Mouse (Mus musculus) neural tube, embryonic 14.5 days (tissue): ENCODE measurements around the gene Gins2. TPM values are rescaled to one million over a fixed set of nuclear protein-coding genes. Genes with fewer than 3 reads are reported as not detected.

Source experiments
- ATAC-seq: fragments of 200-750 bp; cut with Nextera tagmentation; 2 replicates; pipeline ENCODE4 v1.8.0; 2017; ENCODE audit warnings: low read depth, mild to moderate bottlenecking, moderate TSS enrichment, moderate library complexity
- H3K27ac ChIP-seq: fragments of 300-500 bp; sonication (generic); 2 replicates; pipeline ENCODE4 v1.5.1; 2014; ENCODE audit warnings: low read depth, mild to moderate bottlenecking, control low read depth, low read length, moderate library complexity, mixed read lengths
- H3K27me3 ChIP-seq: fragments of 300-500 bp; sonication (generic); 2 replicates; pipeline ENCODE4 v1.6.1; 2014; ENCODE audit warnings: low read length; ENCODE audit not compliant: control insufficient read depth, insufficient read depth
- H3K36me3 ChIP-seq: fragments of 300-500 bp; sonication (generic); 2 replicates; pipeline ENCODE4 v1.6.1; 2014; ENCODE audit warnings: low read length, mixed read lengths; ENCODE audit not compliant: control insufficient read depth, insufficient read depth
- H3K4me1 ChIP-seq: fragments of 300-500 bp; sonication (generic); 2 replicates; pipeline ENCODE4 v1.6.1; 2014; ENCODE audit warnings: low read length; ENCODE audit not compliant: control insufficient read depth, insufficient read depth
- H3K4me2 ChIP-seq: fragments of 300-500 bp; sonication (generic); 2 replicates; pipeline ENCODE4 v1.6.1; 2014; ENCODE audit warnings: mild to moderate bottlenecking, low read depth, low read length, control low read depth
- H3K4me3 ChIP-seq: fragments of 300-500 bp; sonication (generic); 2 replicates; pipeline ENCODE4 v1.5.1; 2014; ENCODE audit warnings: low read depth, low read length, control low read depth, mixed read lengths
- H3K9ac ChIP-seq: fragments of 300-500 bp; sonication (generic); replicated peaks from 2 replicates; pipeline ENCODE4 v1.6.1; 2014; ENCODE audit warnings: low read depth, mild to moderate bottlenecking, control low read depth, low read length, mixed read lengths
- H3K9me3 ChIP-seq: fragments of 300-500 bp; sonication (generic); 2 replicates; pipeline ENCODE4 v1.6.1; 2016; ENCODE audit warnings: low read length; ENCODE audit not compliant: control insufficient read depth
- WGBS: fragments of 180-500 bp; shearing (Covaris S2); extraction: QIAGEN DNeasy Blood & Tissue Kit; methylation state at CpG from one replicate; pipeline ENCODE4 v1.1.7; 2014; 5-methylcytosine and 5-hydroxymethylcytosine counted together
- microRNA-seq: library from miRNA; unstranded; fragments of <30 nt; microRNA quantifications from one replicate; pipeline ENCODE4, GENCODE M21; 2016
- polyA plus RNA-seq: library from polyadenylated mRNA; unstranded; fragments of >200 nt; fragmentation: Nextera tagmentation; extraction: Ambion mirVana; gene quantifications from 2 replicates; pipeline ENCODE4 v1.2.1, GENCODE M21; 2014

Gene Gins2
- polyA plus RNA-seq, 1 experiment from 2014 or later: 10.5 TPM

- H3K4me2 ChIP-seq: peak overlapping the region; percentile 34; the same call in 1 of the 2 replicates
- ATAC-seq: no peak
- no peaks in the 10 kb centered on the region for H3K36me3 ChIP-seq
- H3K4me1 ChIP-seq: peaks cover 76% of the 10 kb centered on the region
- H3K27me3 ChIP-seq: no peaks in the 10 kb centered on the region
- H3K4me3 ChIP-seq: no peak overlapping the region
- no peaks in the 10 kb centered on the region for H3K9me3 ChIP-seq
- peak overlapping the region; percentile 66; the same call in 1 of the 2 replicates for H3K27ac ChIP-seq
- H3K9ac ChIP-seq: peak overlapping the region; percentile 12; the same call in 1 of the 2 replicates
- 20% methylated on average over 3 of the region's 3 CpGs for WGBS
These were observed 55.7 kb downstream of the Gins2 start for GRCm38 (mm10) chr8:120533380-120533779.

DNA sequence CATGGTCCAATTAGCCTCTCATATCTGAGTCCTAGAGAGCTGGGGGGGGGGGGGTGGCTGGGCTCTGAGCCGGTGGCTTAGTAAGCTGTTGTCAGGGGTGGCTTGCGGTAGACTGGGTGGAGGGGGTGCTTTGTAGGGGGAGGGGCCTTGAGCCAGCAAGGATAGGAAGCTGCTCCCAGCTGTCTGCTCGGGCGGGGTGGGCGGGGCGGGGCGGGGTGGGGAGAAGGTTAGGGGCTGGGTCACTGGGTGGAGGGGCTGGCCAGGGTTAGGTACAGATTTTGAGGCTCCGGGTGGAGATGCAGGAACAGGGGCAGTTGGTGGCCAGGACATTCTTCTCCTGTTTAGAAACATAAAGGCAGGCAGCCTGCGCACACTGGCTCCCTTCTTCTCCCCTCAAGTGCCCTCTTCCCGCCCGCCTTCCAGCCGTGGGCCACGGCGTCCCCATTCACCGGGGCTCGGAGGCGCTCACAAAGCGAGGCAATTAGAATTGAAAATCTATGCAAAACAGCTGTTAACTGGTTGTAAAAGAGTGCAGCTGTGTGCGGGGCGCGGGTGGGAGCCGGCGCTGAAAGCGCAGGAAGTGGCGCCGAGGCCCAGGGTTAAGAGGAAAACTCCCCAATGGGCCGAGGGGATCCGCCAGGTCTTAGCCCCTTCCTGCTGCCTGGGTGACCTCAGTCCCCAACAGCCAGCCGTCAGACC lies 56.4 kb downstream of the Gins2 start:
- H3K27ac ChIP-seq: peak overlapping the region; percentile 66
- no peaks in the 10 kb centered on the region for H3K36me3 ChIP-seq
- WGBS: 2% methylated on average over 29 of the region's 29 CpGs
- H3K9ac ChIP-seq: peak overlapping the region; percentile 12; the same call in 1 of the 2 replicates
- no peaks in the 10 kb centered on the region for H3K27me3 ChIP-seq
- no peak overlapping the region for H3K4me3 ChIP-seq
- ATAC-seq: 0 out of 2 replicates have a peak, but pooled peaks have one; percentile 26
- peaks cover 77% of the 10 kb centered on the region for H3K4me1 ChIP-seq
- H3K4me2 ChIP-seq: peak overlapping the region; percentile 34; the same call in 1 of the 2 replicates
- no peaks in the 10 kb centered on the region for H3K9me3 ChIP-seq

DNA sequence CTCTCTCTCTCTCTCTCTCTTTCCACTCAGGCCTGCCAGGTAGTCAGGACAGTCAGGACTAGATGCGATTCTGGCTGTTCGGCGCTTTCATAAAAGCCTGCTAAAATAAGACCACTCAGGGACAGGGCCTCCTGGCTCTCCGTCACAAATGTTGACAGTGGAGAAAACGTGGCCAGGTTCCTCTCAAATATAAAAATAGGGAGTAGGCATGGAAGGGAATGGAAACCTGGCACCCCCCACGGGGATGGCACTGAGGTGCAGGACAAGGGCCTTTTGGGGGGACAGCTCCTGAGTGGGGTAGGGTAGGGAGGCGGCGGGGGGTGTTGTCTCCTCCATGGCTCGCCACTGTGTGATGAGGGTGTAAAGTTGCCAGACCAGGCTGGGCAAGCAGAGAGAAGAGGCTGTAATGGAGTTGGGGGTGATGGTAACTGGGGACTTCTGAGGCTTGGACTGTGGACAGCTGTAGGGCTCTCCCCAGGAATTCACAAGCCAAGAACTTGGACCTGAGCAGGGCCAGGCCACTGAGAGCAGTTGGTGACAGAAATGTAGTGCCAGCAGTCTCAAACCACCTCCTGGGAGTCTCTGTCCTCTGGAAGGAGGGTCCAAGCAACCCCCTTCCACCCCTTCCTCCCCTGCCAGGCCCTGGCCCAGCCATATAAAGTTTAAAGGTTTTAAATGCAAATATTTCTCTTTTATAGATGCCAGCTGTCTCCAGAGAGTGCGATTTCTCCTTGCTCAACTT lies 57.2 kb downstream of the Gins2 start:
- Histone ChIP-seq H3K9ac (no peak overlapping the region; the same call in 1 of the 2 replicates), H3K27me3 (no peaks in the 10 kb centered on the region), H3K4me1 (peaks cover 76% of the 10 kb centered on the region), H3K4me2 (peak overlapping the region; percentile 34; the same call in 1 of the 2 replicates), H3K9me3 (no peaks in the 10 kb centered on the region), H3K36me3 (no peaks in the 10 kb centered on the region), H3K4me3 (no peak overlapping the region), H3K27ac (peak overlapping the region; percentile 4)
- no peak for ATAC-seq
- WGBS: 29% methylated on average over 10 of the region's 10 CpGs

- Histone ChIP-seq H3K9me3 (no peaks in the 10 kb centered on the region), H3K9ac (no peak overlapping the region), H3K27me3 (no peaks in the 10 kb centered on the region), H3K4me2 (no peak overlapping the region), H3K4me3 (no peak overlapping the region), H3K36me3 (no peaks in the 10 kb centered on the region), H3K4me1 (peaks cover 75% of the 10 kb centered on the region), H3K27ac (peak overlapping the region; percentile 4; the same call in 1 of the 2 replicates)
- ATAC-seq: no peak
- WGBS: 45% methylated on average over 16 of the region's 16 CpGs
These were observed 58.0 kb downstream of the Gins2 start for GRCm38 (mm10) chr8:120530954-120531656.

DNA sequence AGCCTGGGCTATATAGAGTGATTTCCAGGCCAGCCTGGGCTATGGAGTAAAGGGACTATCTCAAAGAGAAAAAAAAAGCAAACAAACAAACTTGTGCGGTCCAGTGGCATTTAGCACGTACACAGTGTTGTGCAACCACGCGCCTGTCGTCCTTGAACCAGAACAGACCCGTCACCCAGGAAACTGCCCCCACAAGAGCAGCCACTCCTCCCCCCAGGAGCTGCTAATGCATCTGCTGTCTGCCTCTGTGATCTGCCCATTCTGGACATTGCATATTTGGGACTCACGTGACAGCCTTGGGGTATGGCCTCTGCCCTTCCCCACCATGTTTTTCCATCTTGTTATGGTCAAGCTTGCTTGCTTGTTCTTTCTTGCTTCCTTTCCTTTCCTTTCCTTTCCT lies 59.9 kb downstream of the Gins2 start:
- Histone ChIP-seq H3K36me3 (no peaks in the 10 kb centered on the region), H3K27me3 (no peaks in the 10 kb centered on the region), H3K4me2 (no peak overlapping the region), H3K9me3 (no peaks in the 10 kb centered on the region), H3K9ac (no peak overlapping the region), H3K27ac (no peak overlapping the region), H3K4me3 (no peak overlapping the region), H3K4me1 (peaks cover 65% of the 10 kb centered on the region)
- ATAC-seq: no peak
- WGBS: 43% methylated on average over 7 of the region's 7 CpGs

Small RNA genes lying within 50 kb of the gene (microRNA-seq; reads per million reads assigned to microRNA genes)
- 0.85 reads per million for gene Mir7687

Other genes starting within 250 kb of the Gins2 start
- gene 1190005I06Rik, start 58.3 kb upstream of the Gins2 start, polyA plus RNA-seq: 9.9 and 10.0 TPM in 2 replicates
- gene Gm27021, start 78.8 kb upstream of the Gins2 start, polyA plus RNA-seq: 4.6 and 8.4 TPM in 2 replicates
- gene Cox4i1, start 78.9 kb upstream of the Gins2 start, polyA plus RNA-seq: 1,198 and 1,298 TPM in 2 replicates
- 95.8 and 125 TPM in 2 replicates for gene Emc8, start 79.3 kb upstream of the Gins2 start, polyA plus RNA-seq
- 1.5 and 4.0 TPM in 2 replicates for gene Irf8, start 147.1 kb upstream of the Gins2 start, polyA plus RNA-seq